Mouse (Mus musculus) heart, postnatal 0 days (tissue): ENCODE results near the gene Gpr87.

Experiments
- CTCF ChIP-seq: IDR thresholded peaks from 2 replicates; pipeline ENCODE4 v1.5.1; 2016; ENCODE audit warnings: antibody characterized with exemption, control low read depth, low read depth
- EP300 ChIP-seq: IDR thresholded peaks from 2 replicates; pipeline ENCODE4 v1.6.1; 2016; ENCODE audit warnings: antibody characterized with exemption, low read depth

- TF ChIP-seq EP300 (no peak), CTCF (no peak)
These were observed 3.2 kb downstream of the Gpr87 start for GRCm38 (mm10) chr3:59191674-59192073.
